Mouse (Mus musculus) hindbrain, embryonic 15.5 days (tissue): ENCODE data around the gene Cpne9. TPM values are rescaled to one million over a fixed set of nuclear protein-coding genes. Genes with fewer than 3 reads are reported as not detected.

Experiments
- ATAC-seq: fragments of 200-750 bp; cut with Nextera tagmentation; 2 replicates; pipeline ENCODE4 v1.8.0; 2017; ENCODE audit warnings: low read depth, moderate number of reproducible peaks, moderate TSS enrichment; ENCODE audit not compliant: low FRiP score
- H3K27ac ChIP-seq: fragments of 300-500 bp; sonication (generic); replicated peaks from 2 replicates; pipeline ENCODE4 v1.5.1; 2015; ENCODE audit warnings: mild to moderate bottlenecking, inconsistent platforms
- H3K27me3 ChIP-seq: fragments of 300-500 bp; sonication (generic); 2 replicates; pipeline ENCODE4 v1.6.1; 2015; ENCODE audit warnings: control low read depth, inconsistent platforms
- H3K36me3 ChIP-seq: fragments of 300-500 bp; sonication (generic); 2 replicates; pipeline ENCODE4 v1.6.1; 2015; ENCODE audit warnings: control low read depth, inconsistent platforms
- H3K4me1 ChIP-seq: fragments of 300-500 bp; sonication (generic); replicated peaks from 2 replicates; pipeline ENCODE4 v1.6.1; 2015; ENCODE audit warnings: control low read depth, inconsistent platforms
- H3K4me2 ChIP-seq: fragments of 300-500 bp; sonication (generic); 2 replicates; pipeline ENCODE4 v1.6.1; 2015; ENCODE audit warnings: moderate library complexity, mild to moderate bottlenecking, inconsistent platforms
- H3K4me3 ChIP-seq: fragments of 300-500 bp; sonication (generic); 2 replicates; pipeline ENCODE4 v1.5.1; 2015; ENCODE audit warnings: mild to moderate bottlenecking, inconsistent platforms
- H3K9ac ChIP-seq: fragments of 300-500 bp; sonication (generic); 2 replicates; pipeline ENCODE4 v1.6.1; 2015; ENCODE audit warnings: inconsistent platforms
- H3K9me3 ChIP-seq: fragments of 300-500 bp; sonication (generic); 2 replicates; pipeline ENCODE4 v1.6.1; 2016; ENCODE audit warnings: control low read depth, inconsistent platforms
- WGBS: fragments of 180-500 bp; shearing (Covaris S2); methylation state at CpG from one replicate; pipeline ENCODE4 v1.1.7; 2015; 5-methylcytosine and 5-hydroxymethylcytosine counted together
- polyA plus RNA-seq: library from polyadenylated mRNA; unstranded; fragments of >200 nt; fragmentation: Nextera tagmentation; extraction: Ambion mirVana; gene quantifications from 2 replicates; pipeline ENCODE4 v1.2.1, GENCODE M21; 2015

Cpne9 gene
- 4.8 and 10.2 TPM in 2 replicates for polyA plus RNA-seq

GRCm38 (mm10) chr6:113282101-113282802 is at the start of gene Cpne9:
Cpne9 (plus strand) TSS chr6:113282307.
- Histone ChIP-seq H3K9me3 (no peaks in the 10 kb centered on the region), H3K4me1 (peaks cover 16% of the 10 kb centered on the region), H3K4me2 (peak within 1 kb of the TSS; percentile 89), H3K9ac (peak within 1 kb of the TSS; percentile 55), H3K4me3 (peak within 1 kb of the TSS; percentile 43), H3K27ac (no peak within 1 kb of the TSS), H3K36me3 (peaks cover 13% of the 10 kb centered on the region; the same call in 1 of the 2 replicates), H3K27me3 (peaks cover 36% of the 10 kb centered on the region)
- peak; percentile 81 for ATAC-seq
- 1% methylated on average over 37 of the region's 37 CpGs for WGBS

GRCm38 (mm10) chr6:113235141-113235540 is 47.0 kb upstream of the Cpne9 start:
- no peak overlapping the region for H3K27ac ChIP-seq
- H3K4me3 ChIP-seq: no peak overlapping the region
- no peaks in the 10 kb centered on the region for H3K27me3 ChIP-seq
- H3K9me3 ChIP-seq: no peaks in the 10 kb centered on the region
- H3K9ac ChIP-seq: no peak overlapping the region
- no peak for ATAC-seq
- no peak overlapping the region for H3K4me2 ChIP-seq
- 74% methylated on average over 5 of the region's 5 CpGs for WGBS
- no peaks in the 10 kb centered on the region for H3K36me3 ChIP-seq
- H3K4me1 ChIP-seq: peaks cover 20% of the 10 kb centered on the region

GRCm38 (mm10) chr6:113237542-113238270 is 44.4 kb upstream of the Cpne9 start, which contains the start of gene Mtmr14:
Mtmr14 (plus strand) TSS chr6:113237843.
- peaks cover 9% of the 10 kb centered on the region; the same call in 1 of the 2 replicates for H3K36me3 ChIP-seq
- H3K9me3 ChIP-seq: no peaks in the 10 kb centered on the region
- peak within 1 kb of the TSS; percentile 77 for H3K9ac ChIP-seq
- H3K4me2 ChIP-seq: peak within 1 kb of the TSS; percentile 94
- H3K4me3 ChIP-seq: peak within 1 kb of the TSS; percentile 94
- peak within 1 kb of the TSS; percentile 80 for H3K27ac ChIP-seq
- ATAC-seq: peak; percentile 98
- H3K27me3 ChIP-seq: no peaks in the 10 kb centered on the region
- WGBS: under 1% methylated on average over 54 of the region's 55 CpGs
- peaks cover 20% of the 10 kb centered on the region for H3K4me1 ChIP-seq

GRCm38 (mm10) chr6:113238442-113238841 is 43.7 kb upstream of the Cpne9 start:
- H3K27ac ChIP-seq: no peak overlapping the region
- peak overlapping the region; percentile 94 for H3K4me3 ChIP-seq
- H3K4me1 ChIP-seq: peaks cover 20% of the 10 kb centered on the region
- WGBS: 40% methylated on average over 6 of the region's 6 CpGs
- peak overlapping the region; percentile 94 for H3K4me2 ChIP-seq
- H3K9me3 ChIP-seq: no peaks in the 10 kb centered on the region
- H3K36me3 ChIP-seq: peaks cover 14% of the 10 kb centered on the region; the same call in 1 of the 2 replicates
- 0 out of 2 replicates have a peak, but pooled peaks have one; percentile 4 for ATAC-seq
- H3K9ac ChIP-seq: peak overlapping the region; percentile 77
- H3K27me3 ChIP-seq: no peaks in the 10 kb centered on the region

- peaks cover 17% of the 10 kb centered on the region; the same call in 1 of the 2 replicates for H3K36me3 ChIP-seq
- no peak overlapping the region for H3K9ac ChIP-seq
- H3K4me1 ChIP-seq: peaks cover 14% of the 10 kb centered on the region
- H3K4me2 ChIP-seq: no peak overlapping the region
- ATAC-seq: no peak
- no peak overlapping the region for H3K27ac ChIP-seq
- H3K4me3 ChIP-seq: no peak overlapping the region
- H3K27me3 ChIP-seq: no peaks in the 10 kb centered on the region
- WGBS: 91% methylated on average over 1 of the region's 1 CpGs
- no peaks in the 10 kb centered on the region for H3K9me3 ChIP-seq
Measured at GRCm38 (mm10) chr6:113242753-113243152, 39.4 kb upstream of the Cpne9 start.

GRCm38 (mm10) chr6:113245585-113245984 is 36.5 kb upstream of the Cpne9 start:
- Histone ChIP-seq H3K9me3 (no peaks in the 10 kb centered on the region), H3K4me2 (no peak overlapping the region), H3K27me3 (no peaks in the 10 kb centered on the region), H3K4me1 (no peaks in the 10 kb centered on the region), H3K27ac (no peak overlapping the region), H3K9ac (no peak overlapping the region), H3K36me3 (peaks cover 19% of the 10 kb centered on the region; the same call in 1 of the 2 replicates), H3K4me3 (no peak overlapping the region)
- ATAC-seq: no peak
- WGBS: 95% methylated on average over 2 of the region's 2 CpGs

- no peak overlapping the region for H3K27ac ChIP-seq
- H3K4me3 ChIP-seq: no peak overlapping the region
- H3K27me3 ChIP-seq: no peaks in the 10 kb centered on the region
- ATAC-seq: no peak
- H3K36me3 ChIP-seq: peaks cover 34% of the 10 kb centered on the region
- 90% methylated on average over 5 of the region's 5 CpGs for WGBS
- H3K9ac ChIP-seq: no peak overlapping the region
- H3K4me1 ChIP-seq: no peaks in the 10 kb centered on the region
- no peaks in the 10 kb centered on the region for H3K9me3 ChIP-seq
- H3K4me2 ChIP-seq: no peak overlapping the region
Measured at GRCm38 (mm10) chr6:113250786-113251185, 31.3 kb upstream of the Cpne9 start.

GRCm38 (mm10) chr6:113251921-113252320 is 30.2 kb upstream of the Cpne9 start:
- no peaks in the 10 kb centered on the region for H3K4me1 ChIP-seq
- no peak overlapping the region for H3K4me2 ChIP-seq
- H3K36me3 ChIP-seq: peaks cover 41% of the 10 kb centered on the region
- H3K27ac ChIP-seq: no peak overlapping the region
- no peaks in the 10 kb centered on the region for H3K27me3 ChIP-seq
- H3K4me3 ChIP-seq: no peak overlapping the region
- no peak overlapping the region for H3K9ac ChIP-seq
- no peaks in the 10 kb centered on the region for H3K9me3 ChIP-seq
- no peak for ATAC-seq

- Histone ChIP-seq H3K9ac (no peak overlapping the region), H3K4me1 (no peaks in the 10 kb centered on the region), H3K27ac (no peak overlapping the region), H3K36me3 (peaks cover 62% of the 10 kb centered on the region), H3K4me3 (no peak overlapping the region), H3K4me2 (no peak overlapping the region), H3K27me3 (no peaks in the 10 kb centered on the region), H3K9me3 (no peaks in the 10 kb centered on the region)
- ATAC-seq: no peak
Measured at GRCm38 (mm10) chr6:113254899-113255298, 27.2 kb upstream of the Cpne9 start.

- Histone ChIP-seq H3K27ac (no peak overlapping the region), H3K36me3 (peaks cover 65% of the 10 kb centered on the region), H3K9ac (no peak overlapping the region), H3K9me3 (no peaks in the 10 kb centered on the region), H3K4me3 (no peak overlapping the region), H3K27me3 (no peaks in the 10 kb centered on the region), H3K4me2 (no peak overlapping the region), H3K4me1 (no peaks in the 10 kb centered on the region)
- 90% methylated on average over 8 of the region's 8 CpGs for WGBS
- no peak for ATAC-seq
Measured at GRCm38 (mm10) chr6:113261174-113261858, 20.8 kb upstream of the Cpne9 start.

GRCm38 (mm10) chr6:113263531-113263930 is 18.6 kb upstream of the Cpne9 start:
- peak; percentile 82 for ATAC-seq
- H3K27ac ChIP-seq: peak overlapping the region; percentile 51; the same call in 1 of the 2 replicates
- no peaks in the 10 kb centered on the region for H3K4me1 ChIP-seq
- 88% methylated on average over 6 of the region's 6 CpGs for WGBS
- peaks cover 69% of the 10 kb centered on the region for H3K36me3 ChIP-seq
- no peak overlapping the region for H3K4me3 ChIP-seq
- no peak overlapping the region for H3K9ac ChIP-seq
- no peaks in the 10 kb centered on the region for H3K27me3 ChIP-seq
- H3K4me2 ChIP-seq: no peak overlapping the region
- no peaks in the 10 kb centered on the region for H3K9me3 ChIP-seq

- Histone ChIP-seq H3K36me3 (peaks cover 71% of the 10 kb centered on the region), H3K4me3 (no peak overlapping the region), H3K9ac (no peak overlapping the region), H3K9me3 (no peaks in the 10 kb centered on the region), H3K27ac (no peak overlapping the region; the same call in 1 of the 2 replicates), H3K27me3 (no peaks in the 10 kb centered on the region), H3K4me2 (no peak overlapping the region), H3K4me1 (no peaks in the 10 kb centered on the region)
- no peak for ATAC-seq
- 98% methylated on average over 8 of the region's 8 CpGs for WGBS
Measured at GRCm38 (mm10) chr6:113264429-113264828, 17.7 kb upstream of the Cpne9 start.
